In the genomic region with DNA sequence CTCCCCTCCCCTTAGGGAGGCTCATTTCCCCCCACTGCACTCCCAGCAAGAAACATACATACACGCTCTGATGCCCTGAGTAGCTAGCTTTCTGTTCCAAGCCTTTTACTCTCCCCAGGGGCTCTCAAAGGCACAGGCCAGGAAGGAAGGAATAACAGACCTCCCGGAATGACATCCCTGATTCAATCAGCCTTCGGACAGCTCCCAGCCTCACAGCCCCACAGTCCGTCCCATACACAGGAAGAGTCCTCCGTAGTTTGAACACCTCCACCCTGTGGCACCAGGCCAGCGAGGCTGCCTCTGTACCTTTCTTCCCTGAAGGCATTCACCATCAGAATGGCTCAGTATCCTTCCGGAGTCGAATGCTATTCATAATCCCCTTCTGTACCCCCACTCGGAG, we compare ENCODE assay signal across 18 mouse cellular contexts. TPM values are rescaled to one million over a fixed set of nuclear protein-coding genes. Genes with fewer than 3 reads are reported as not detected.
DNase-seq lines count a peak whose midpoint lies in the region; ATAC-seq and TF ChIP-seq lines count a peak whose summit lies in the region.
"Had no signal": no experiment of that assay in that cellular context is flagged by ENCODE, and none has a peak within 500 bp of the region (broad histone marks: within the 10 kb centered on the region; RNA-seq: fewer than 3 reads in every experiment).

No protein-coding gene starts in this region.

- no peak for ATAC-seq in hindbrain, embryonic 13.5 days (ENCODE audit: low FRiP score)
- ATAC-seq in hindbrain, embryonic 11.5 days (ENCODE audit: low FRiP score), result no peak
- no peak for ATAC-seq in liver, postnatal 0 days
- ATAC-seq in liver, embryonic 11.5 days (replicated peaks; ENCODE audit: low FRiP score), result no peak; the same call in 1 of the 2 replicates
- ATAC-seq in hindbrain, postnatal 0 days, result no peak

- no peaks in the 10 kb centered on the region for H3K9me3 ChIP-seq in hindbrain, embryonic 13.5 days
- H3K9me3 ChIP-seq in hindbrain, embryonic 11.5 days (ENCODE audit: control insufficient read depth, low read length), result no peaks in the 10 kb centered on the region
- H3K9me3 ChIP-seq in liver, postnatal 0 days (ENCODE audit: low read length), result no peaks in the 10 kb centered on the region
- H3K9me3 ChIP-seq in liver, embryonic 11.5 days (ENCODE audit: control insufficient read depth, low read length), result no peaks in the 10 kb centered on the region
- H3K9me3 ChIP-seq in hindbrain, postnatal 0 days (ENCODE audit: low read length), result no peaks in the 10 kb centered on the region
- H3K9me3 ChIP-seq: heart, embryonic 12.5 days had no signal

- peaks cover 63% of the 10 kb centered on the region for H3K36me3 ChIP-seq in hindbrain, embryonic 13.5 days
- H3K36me3 ChIP-seq in hindbrain, embryonic 11.5 days (ENCODE audit: control insufficient read depth, insufficient read depth, low read length), result no peaks in the 10 kb centered on the region
- no peaks in the 10 kb centered on the region; the same call in 1 of the 2 replicates for H3K36me3 ChIP-seq in liver, postnatal 0 days (replicated peaks; ENCODE audit: insufficient read depth, low read length)
- H3K36me3 ChIP-seq in liver, embryonic 11.5 days (ENCODE audit: control insufficient read depth, insufficient read depth, low read length), result no peaks in the 10 kb centered on the region; the same call in 1 of the 2 replicates
- H3K36me3 ChIP-seq in hindbrain, postnatal 0 days (ENCODE audit: insufficient read depth, low read length), result peaks cover 12% of the 10 kb centered on the region; the same call in 1 of the 2 replicates

- no peaks in the 10 kb centered on the region for H3K27me3 ChIP-seq in hindbrain, embryonic 13.5 days
- H3K27me3 ChIP-seq in hindbrain, embryonic 11.5 days (ENCODE audit: control insufficient read depth, insufficient read depth, low read length), result no peaks in the 10 kb centered on the region
- no peaks in the 10 kb centered on the region for H3K27me3 ChIP-seq in liver, postnatal 0 days (ENCODE audit: insufficient read depth, low read length)
- H3K27me3 ChIP-seq in liver, embryonic 11.5 days (replicated peaks; ENCODE audit: control insufficient read depth, insufficient read depth, low read length), result no peaks in the 10 kb centered on the region
- H3K27me3 ChIP-seq in hindbrain, postnatal 0 days (ENCODE audit: insufficient read depth, low read length), result no peaks in the 10 kb centered on the region
- H3K27me3 ChIP-seq: heart, embryonic 12.5 days had no signal

- peak overlapping the region; percentile 48 for H3K27ac ChIP-seq in hindbrain, embryonic 13.5 days
- no peak overlapping the region for H3K27ac ChIP-seq in hindbrain, embryonic 11.5 days (ENCODE audit: low read depth, low read length)
- no peak overlapping the region for H3K27ac ChIP-seq in liver, postnatal 0 days (ENCODE audit: low read depth)
- H3K27ac ChIP-seq in liver, embryonic 11.5 days (ENCODE audit: low read depth, low read length), result no peak overlapping the region
- H3K27ac ChIP-seq in hindbrain, postnatal 0 days, result peak overlapping the region; percentile 64
- H3K27ac ChIP-seq: liver, embryonic 14.5 days had no signal

- no peak for TF ChIP-seq EP300 in liver, postnatal 0 days (IDR thresholded peaks at IDR 0.05; ENCODE audit: low read depth)

- H3K9ac ChIP-seq in hindbrain, embryonic 13.5 days, result peak overlapping the region; percentile 46; the same call in 1 of the 2 replicates
- no peak overlapping the region for H3K9ac ChIP-seq in hindbrain, embryonic 11.5 days (ENCODE audit: low read depth, low read length)
- no peak overlapping the region for H3K9ac ChIP-seq in liver, postnatal 0 days (replicated peaks)
- H3K9ac ChIP-seq in liver, embryonic 11.5 days (ENCODE audit: low read depth, low read length), result no peak overlapping the region
- H3K9ac ChIP-seq in hindbrain, postnatal 0 days (replicated peaks; ENCODE audit: low read length), result 0 out of 2 replicates have a peak overlapping the region, but pooled peaks have one; percentile 9
- H3K9ac ChIP-seq: heart, embryonic 12.5 days; liver, embryonic 14.5 days had no signal

- no peak overlapping the region for H3K4me3 ChIP-seq in hindbrain, embryonic 13.5 days
- H3K4me3 ChIP-seq in hindbrain, embryonic 11.5 days (ENCODE audit: low read depth, low read length), result no peak overlapping the region
- no peak overlapping the region for H3K4me3 ChIP-seq in liver, postnatal 0 days (ENCODE audit: low read depth, low read length)
- H3K4me3 ChIP-seq in liver, embryonic 11.5 days (ENCODE audit: low read depth, low read length), result no peak overlapping the region
- H3K4me3 ChIP-seq in hindbrain, postnatal 0 days (ENCODE audit: low read length), result no peak overlapping the region
- H3K4me3 ChIP-seq: heart, embryonic 12.5 days had no signal

- no peak for TF ChIP-seq CTCF in liver, postnatal 0 days (IDR thresholded peaks at IDR 0.05; ENCODE audit: low read depth)
- no peak for TF ChIP-seq CTCF in hindbrain, postnatal 0 days (IDR thresholded peaks at IDR 0.05; ENCODE audit: low read depth)

- WGBS in hindbrain, embryonic 13.5 days, result 33% methylated on average over 9 of the region's 9 CpGs
- WGBS in hindbrain, embryonic 11.5 days, result 36% methylated on average over 9 of the region's 9 CpGs
- WGBS in liver, postnatal 0 days (ENCODE audit: insufficient replicate concordance), result 62% methylated on average over 9 of the region's 9 CpGs
- WGBS in liver, embryonic 11.5 days, result 54% methylated on average over 9 of the region's 9 CpGs
- WGBS in hindbrain, postnatal 0 days, result 26% methylated on average over 9 of the region's 9 CpGs

- no peak overlapping the region for H3K4me2 ChIP-seq in hindbrain, embryonic 13.5 days
- H3K4me2 ChIP-seq in hindbrain, embryonic 11.5 days (replicated peaks; ENCODE audit: low read depth, low read length), result no peak overlapping the region
- H3K4me2 ChIP-seq in liver, postnatal 0 days (ENCODE audit: low read depth, low read length), result peak overlapping the region; percentile 29; the same call in 1 of the 2 replicates
- H3K4me2 ChIP-seq in liver, embryonic 11.5 days, result no peak overlapping the region
- no peak overlapping the region for H3K4me2 ChIP-seq in hindbrain, postnatal 0 days (ENCODE audit: low read depth, low read length)
- H3K4me2 ChIP-seq: heart, embryonic 12.5 days had no signal

- no peak for DNase-seq in hindbrain, embryonic 11.5 days (ENCODE audit: low spot score)
- DNase-seq in liver, postnatal 0 days, result no peak
- DNase-seq in liver, embryonic 11.5 days (ENCODE audit: low spot score), result no peak
- peak; percentile 73 for DNase-seq in ZHBTc4 (ENCODE audit: low read depth, low spot score)
- no peak for DNase-seq in hindbrain, postnatal 0 days (ENCODE audit: low spot score)
- no peak for DNase-seq in cerebellum, adult 9-10 months
- no peak for DNase-seq in urinary bladder, postnatal 36 days (ENCODE audit: low spot score in 2 of 2)
- DNase-seq: adrenal gland, postnatal 25 days; cerebellum, adult 9-11 months; embryo, embryonic 11 days; layer of hippocampus, postnatal 36 days; thymus, adult 18-20 months had no signal

- peaks cover 28% of the 10 kb centered on the region for H3K4me1 ChIP-seq in hindbrain, embryonic 13.5 days (replicated peaks)
- no peaks in the 10 kb centered on the region for H3K4me1 ChIP-seq in hindbrain, embryonic 11.5 days (replicated peaks; ENCODE audit: control insufficient read depth, insufficient read depth, low read length)
- peaks cover 5% of the 10 kb centered on the region; the same call in 1 of the 2 replicates for H3K4me1 ChIP-seq in liver, postnatal 0 days (ENCODE audit: insufficient read depth)
- H3K4me1 ChIP-seq in liver, embryonic 11.5 days (replicated peaks; ENCODE audit: control insufficient read depth, insufficient read depth, low read length), result peaks cover 7% of the 10 kb centered on the region; the same call in 1 of the 2 replicates
- no peaks in the 10 kb centered on the region; the same call in 1 of the 2 replicates for H3K4me1 ChIP-seq in hindbrain, postnatal 0 days (ENCODE audit: insufficient read depth, low read length)

RNA-seq across cellular contexts. Expression of a gene that starts 23.7 kb away (rescaled TPM):
- 14.4 and 15.1 TPM in 2 replicates for polyA plus RNA-seq in hindbrain, embryonic 13.5 days (2015; fragmentation: Nextera tagmentation; extraction: Ambion mirVana)
- polyA plus RNA-seq in hindbrain, embryonic 11.5 days (2014; fragmentation: Nextera tagmentation; extraction: Ambion mirVana), result 7.4 and 8.0 TPM in 2 replicates
- polyA plus RNA-seq in liver, postnatal 0 days (2015; fragmentation: Nextera tagmentation; extraction: Ambion mirVana), result 0.21 and 0.29 TPM in 2 replicates
- polyA plus RNA-seq in liver, embryonic 11.5 days (2014; fragmentation: Nextera tagmentation; extraction: Ambion mirVana), result 1.4 and 1.7 TPM in 2 replicates
- 133 and 150 TPM in 2 replicates for total RNA-seq in hindbrain, postnatal 0 days (2014; rRNA removed)
- 10.7 and 10.9 TPM in 2 replicates for polyA plus RNA-seq in hindbrain, postnatal 0 days (2015; fragmentation: Nextera tagmentation; extraction: Ambion mirVana)

RNA-seq across cellular contexts. Expression of a gene that starts 31.5 kb away (rescaled TPM):
- 0.42 and 0.43 TPM in 2 replicates for polyA plus RNA-seq in hindbrain, embryonic 13.5 days (2015; fragmentation: Nextera tagmentation; extraction: Ambion mirVana)
- polyA plus RNA-seq in hindbrain, embryonic 11.5 days (2014; fragmentation: Nextera tagmentation; extraction: Ambion mirVana), result not detected in 2 replicates
- not detected in 2 replicates for polyA plus RNA-seq in liver, postnatal 0 days (2015; fragmentation: Nextera tagmentation; extraction: Ambion mirVana)
- polyA plus RNA-seq in liver, embryonic 11.5 days (2014; fragmentation: Nextera tagmentation; extraction: Ambion mirVana), result not detected in 2 replicates
- total RNA-seq in hindbrain, postnatal 0 days (2014; rRNA removed), result not detected in 2 replicates
- 0.81 TPM in 2 replicates for polyA plus RNA-seq in hindbrain, postnatal 0 days (2015; fragmentation: Nextera tagmentation; extraction: Ambion mirVana)
- total RNA-seq: adrenal gland, postnatal 25 days; gastrocnemius, postnatal 4 days; MEL had no signal
- polyA plus RNA-seq: heart, embryonic 12.5 days; limb, embryonic 11.5 days; liver, embryonic 14.5 days had no signal

RNA-seq across cellular contexts. Expression of a gene that starts 52.7 kb away (rescaled TPM):
- 192 and 194 TPM in 2 replicates for polyA plus RNA-seq in hindbrain, embryonic 13.5 days (2015; fragmentation: Nextera tagmentation; extraction: Ambion mirVana)
- polyA plus RNA-seq in hindbrain, embryonic 11.5 days (2014; fragmentation: Nextera tagmentation; extraction: Ambion mirVana), result 291 and 298 TPM in 2 replicates
- polyA plus RNA-seq in liver, postnatal 0 days (2015; fragmentation: Nextera tagmentation; extraction: Ambion mirVana), result 75.4 and 81.4 TPM in 2 replicates
- 363 and 374 TPM in 2 replicates for polyA plus RNA-seq in liver, embryonic 11.5 days (2014; fragmentation: Nextera tagmentation; extraction: Ambion mirVana)
- 50.9 and 76.3 TPM in 2 replicates for total RNA-seq in hindbrain, postnatal 0 days (2014; rRNA removed)
- polyA plus RNA-seq in hindbrain, postnatal 0 days (2015; fragmentation: Nextera tagmentation; extraction: Ambion mirVana), result 164 and 168 TPM in 2 replicates

Comparison
In these comparisons a context has a peak if more than half of its experiments do, and no peak if none do; other contexts are left out.
1. H3K27ac ChIP-seq: peak in hindbrain, embryonic 13.5 days (single experiment) and hindbrain, postnatal 0 days (single experiment); none in hindbrain, embryonic 11.5 days (single experiment), liver, postnatal 0 days (single experiment) and liver, embryonic 11.5 days (single experiment).
2. H3K9ac ChIP-seq: peak in hindbrain, embryonic 13.5 days (single experiment) and hindbrain, postnatal 0 days (single experiment); none in hindbrain, embryonic 11.5 days (single experiment), liver, postnatal 0 days (single experiment) and liver, embryonic 11.5 days (single experiment).